Mouse (Mus musculus) MEL (cell line): ENCODE results near the gene Itpka.

Source experiments
- CTCF ChIP-seq, 3 experiments: IDR thresholded peaks in 2 of 3; conservative IDR thresholded peaks in 1 of 3; 2 replicates each; pipeline ENCODE4 v1.5.1; 2011 to 2012; ENCODE audit warnings: low read length in 3 of 3, low read depth in 2 of 3, mild to moderate bottlenecking in 2 of 3, improper control_type of control experiment in 1 of 3, inconsistent platforms in 1 of 3, mixed read lengths in 1 of 3, moderate library complexity in 1 of 3; ENCODE audit not compliant: control insufficient read depth in 1 of 3, insufficient read depth in 1 of 3, poor library complexity in 1 of 3, severe bottlenecking in 1 of 3
- MEF2A ChIP-seq: IDR thresholded peaks from 2 replicates; pipeline ENCODE4 v1.6.1; 2014; ENCODE audit warnings: low read depth, mild to moderate bottlenecking, inconsistent platforms, low read length, improper control_type of control experiment; ENCODE audit not compliant: poor library complexity, insufficient replicate concordance, severe bottlenecking; ENCODE audit errors: extremely low read depth
- MXI1 ChIP-seq: IDR thresholded peaks from 2 replicates; pipeline ENCODE4 v1.6.1; 2011; ENCODE audit warnings: mild to moderate bottlenecking, low read depth, low read length, improper control_type of control experiment

DNA sequence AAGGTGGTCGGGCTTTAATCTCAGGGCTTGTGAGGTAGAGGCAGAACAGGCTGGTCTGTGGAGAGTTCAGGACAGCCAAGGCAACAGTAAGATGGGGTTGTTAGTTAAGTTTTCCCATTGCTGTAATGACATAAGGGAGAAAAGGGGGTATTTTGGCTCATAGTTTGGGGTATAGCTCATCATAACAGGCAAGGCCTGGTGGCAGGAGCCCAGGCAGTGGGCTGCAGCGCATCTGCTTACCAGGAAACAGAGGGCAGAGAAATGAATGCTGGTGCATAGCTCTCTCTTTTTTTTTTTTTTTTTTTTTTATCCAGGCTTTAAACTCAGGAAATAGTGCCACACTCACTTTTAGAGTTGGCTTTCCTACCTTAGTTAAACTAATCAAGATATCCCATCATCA lies 39.0 kb upstream of the Itpka start:
- no peak for TF ChIP-seq MXI1
- no peak for TF ChIP-seq CTCF (IDR thresholded peaks at IDR 0.05 in 2 of 3, conservative IDR thresholded peaks at IDR 0.05 in 1 of 3; ENCODE audit: control insufficient read depth in 1 of 3, insufficient read depth in 1 of 3, low read depth in 2 of 3, low read length in 3 of 3, poor library complexity in 1 of 3, severe bottlenecking in 1 of 3)
- TF ChIP-seq MEF2A: no peak
